Mouse (Mus musculus) B cell, adult (primary cell): Measurements from ENCODE around the gene Nme3. TPM values are rescaled to one million over a fixed set of nuclear protein-coding genes. Genes with fewer than 3 reads are reported as not detected.

Experiments
- total RNA-seq: library from RNA; stranded (reverse); gene quantifications from 4 replicates; pipeline ENCODE4 v1.2.4, GENCODE M21; 2023; ENCODE audit not compliant: inconsistent age

Nme3 gene
- total RNA-seq = 23.0 to 37.2 TPM (median 27.7 TPM) in 4 replicates

GRCm38 (mm10) chr17:24896241-24896992, at the start of gene Nme3:
TSS of gene Nme3 (plus strand) at chr17:24896500.

GRCm38 (mm10) chr17:24850065-24850772, 46.1 kb upstream of the Nme3 start, which contains the start of gene Fahd1:
TSS of gene Fahd1 (minus strand) at chr17:24850364.

GRCm38 (mm10) chr17:24865776-24866175, 30.5 kb upstream of the Nme3 start, which contains the start of gene Igfals:
TSS of gene Igfals (plus strand) at chr17:24865997.

GRCm38 (mm10) chr17:24886134-24886931, 10.0 kb upstream of the Nme3 start, which contains the start of the genes Nubp2 and Spsb3:
TSS of gene Nubp2 (minus strand) at chr17:24886349.
TSS of gene Spsb3 (plus strand) at chr17:24886643.

DNA sequence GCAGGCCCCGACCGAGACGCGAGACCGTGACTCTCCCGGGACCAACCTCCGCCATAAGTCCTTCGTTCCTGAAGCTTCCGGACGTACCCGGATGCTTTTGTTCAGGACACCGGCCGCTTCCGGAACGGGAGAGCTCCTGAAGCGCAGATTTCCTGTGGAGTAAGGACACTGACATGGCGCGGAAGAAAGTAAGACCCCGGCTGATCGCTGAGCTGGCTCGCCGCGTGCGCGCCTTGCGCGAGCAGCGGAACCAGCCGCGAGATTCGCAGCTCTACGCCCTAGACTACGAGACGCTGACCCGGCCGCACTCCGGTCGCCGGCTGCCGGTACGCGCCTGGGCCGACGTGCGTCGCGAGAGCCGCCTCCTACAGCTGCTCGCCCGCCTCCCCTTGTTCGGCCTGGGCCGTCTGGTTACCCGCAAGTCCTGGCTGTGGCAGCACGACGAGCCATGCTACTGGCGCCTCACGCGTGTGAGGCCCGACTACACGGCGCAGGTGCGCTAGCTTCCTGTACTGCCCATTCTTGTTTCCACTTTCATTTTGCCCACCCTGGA, 1.2 kb upstream of the Nme3 start, which contains the start of the genes Eme2 and Mrps34:
Gene Eme2 (minus strand): TSS at position 93 of the 553 bp plus-strand sequence.
Gene Mrps34 (plus strand): TSS at position 122 of the 553 bp plus-strand sequence.

GRCm38 (mm10) chr17:24936259-24937237, 40.2 kb downstream of the Nme3 start, which contains the start of gene Mapk8ip3:
TSS of gene Mapk8ip3 (minus strand) at chr17:24936977.

Other genes with a start within 250 kb of the Nme3 start
- 0.48 to 0.51 TPM in 2 of 4 replicates, not detected in the others for gene Slc9a3r2, start 246.2 kb upstream of the Nme3 start, total RNA-seq
- not detected in 4 replicates for gene Npw, start 238.0 kb upstream of the Nme3 start, total RNA-seq
- 52.7 to 59.6 TPM (median 57.9 TPM) in 4 replicates for gene Zfp598, start 226.8 kb upstream of the Nme3 start, total RNA-seq
- gene Syngr3, start 206.5 kb upstream of the Nme3 start, total RNA-seq = not detected in 4 replicates
- gene Gfer, start 200.3 kb upstream of the Nme3 start, total RNA-seq = 16.9 to 18.7 TPM (median 18.1 TPM) in 4 replicates
- 7.7 to 11.6 TPM (median 8.4 TPM) in 4 replicates for gene Noxo1, start 200.3 kb upstream of the Nme3 start, total RNA-seq
- 31.4 to 36.1 TPM (median 33.4 TPM) in 4 replicates for gene Tbl3, start 188.8 kb upstream of the Nme3 start, total RNA-seq
- gene Rnf151, start 178.4 kb upstream of the Nme3 start, total RNA-seq = 0.78 TPM in 1 of 4 replicates, not detected in the others
- 1,210 to 1,288 TPM (median 1,234 TPM) in 4 replicates for gene Rps2, start 178.4 kb upstream of the Nme3 start, total RNA-seq
- gene Ndufb10, start 172.0 kb upstream of the Nme3 start, total RNA-seq = 71.7 to 80.7 TPM (median 73.5 TPM) in 4 replicates
- gene Rpl3l, start 168.7 kb upstream of the Nme3 start, total RNA-seq = not detected in 4 replicates
- gene Msrb1, start 159.9 kb upstream of the Nme3 start, total RNA-seq = 29.6 to 37.8 TPM (median 32.9 TPM) in 4 replicates
- gene Hs3st6, start 143.5 kb upstream of the Nme3 start, total RNA-seq = not detected in 4 replicates
- gene Meiob, start 92.2 kb upstream of the Nme3 start, total RNA-seq = not detected in 4 replicates
- gene Hagh, start 56.4 kb upstream of the Nme3 start, total RNA-seq = 27.5 to 30.3 TPM (median 27.9 TPM) in 4 replicates
- gene Fahd1, start 46.1 kb upstream of the Nme3 start, total RNA-seq = 2.0 to 2.5 TPM (median 2.2 TPM) in 4 replicates
- 0.54 to 1.4 TPM (median 0.66 TPM) in 3 of 4 replicates, not detected in the other for gene Igfals, start 30.5 kb upstream of the Nme3 start, total RNA-seq
- 54.8 to 67.5 TPM (median 67.0 TPM) in 4 replicates for gene Nubp2, start 10.2 kb upstream of the Nme3 start, total RNA-seq
- gene Spsb3, start 9.9 kb upstream of the Nme3 start, total RNA-seq = 26.0 to 31.7 TPM (median 30.6 TPM) in 4 replicates
- 65.6 to 76.2 TPM (median 68.2 TPM) in 4 replicates for gene Eme2, start 1.4 kb upstream of the Nme3 start, total RNA-seq
- 26.8 to 35.6 TPM (median 29.2 TPM) in 4 replicates for gene Mrps34, start 1.4 kb upstream of the Nme3 start, total RNA-seq
- 200 to 220 TPM (median 218 TPM) in 4 replicates for gene Mapk8ip3, start 40.5 kb downstream of the Nme3 start, total RNA-seq
- 28.7 to 38.2 TPM (median 33.4 TPM) in 4 replicates for gene Jpt2, start 64.2 kb downstream of the Nme3 start, total RNA-seq
- gene Cramp1l, start 119.3 kb downstream of the Nme3 start, total RNA-seq = 38.2 to 47.6 TPM (median 41.7 TPM) in 4 replicates
- 66.0 to 71.9 TPM (median 68.3 TPM) in 4 replicates for gene Ift140, start 119.6 kb downstream of the Nme3 start, total RNA-seq
- gene Tmem204, start 187.1 kb downstream of the Nme3 start, total RNA-seq = not detected in 4 replicates
- 30.5 to 38.6 TPM (median 33.5 TPM) in 4 replicates for gene Telo2, start 219.5 kb downstream of the Nme3 start, total RNA-seq
- not detected in 4 replicates for gene Ptx4, start 224.3 kb downstream of the Nme3 start, total RNA-seq
- gene Clcn7, start 236.9 kb downstream of the Nme3 start, total RNA-seq = 41.6 to 51.0 TPM (median 43.7 TPM) in 4 replicates